8 mouse cellular contexts compared by ENCODE assay signal in the genomic region with DNA sequence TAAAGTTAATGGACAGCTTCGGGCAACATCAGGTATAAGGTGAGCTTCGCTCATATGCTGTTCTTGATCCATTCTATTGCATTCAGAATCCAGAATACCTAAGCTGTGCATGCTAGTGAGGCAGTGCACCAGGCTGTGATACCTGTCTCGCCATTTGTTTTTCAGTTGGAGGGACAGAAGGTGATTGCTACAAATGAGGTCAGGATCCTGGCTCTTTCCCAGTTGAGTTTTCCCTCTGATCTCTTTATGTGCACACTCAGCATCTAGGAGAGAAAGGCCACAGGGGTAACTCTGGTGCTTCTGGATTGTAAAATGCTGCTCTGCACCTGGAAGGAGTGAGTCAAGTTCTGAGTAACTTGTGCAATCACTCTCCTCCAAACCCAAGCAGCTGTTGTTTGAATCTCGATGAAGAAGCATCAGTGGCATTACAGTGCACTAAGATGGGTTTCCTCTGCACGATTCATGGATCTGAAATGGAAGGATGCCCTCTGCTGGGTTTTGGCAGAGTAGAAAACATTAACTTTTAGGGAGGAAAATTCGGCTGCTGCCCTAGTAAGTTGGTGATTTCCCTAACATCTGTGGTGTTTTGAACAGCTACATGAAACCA.
DNase-seq lines count a peak whose midpoint lies in the region; ATAC-seq and TF ChIP-seq lines count a peak whose summit lies in the region.

No protein-coding gene starts in this region.

- H3K4me3 ChIP-seq in heart, embryonic 11.5 days (ENCODE audit: low read depth, low read length): no peak overlapping the region
- H3K4me3 ChIP-seq in forebrain, embryonic 10.5 days: no peak overlapping the region

- H3K27me3 ChIP-seq in heart, embryonic 11.5 days (ENCODE audit: control insufficient read depth, insufficient read depth, low read length): no peaks in the 10 kb centered on the region
- H3K27me3 ChIP-seq in forebrain, embryonic 10.5 days (ENCODE audit: poor library complexity, severe bottlenecking): no peaks in the 10 kb centered on the region

- peak; percentile 1 to 8 for DNase-seq in heart, postnatal 14 days
- peak; percentile 65 for DNase-seq in brain, embryonic 14.5 days (ENCODE audit: low read depth)
- peak; percentile 24 for DNase-seq in embryo, embryonic 11 days
- DNase-seq in left cerebral cortex, postnatal 36 days (ENCODE audit: low spot score in 2 of 2): peak; percentile 27 to 42
- no peak for DNase-seq in B cell, adult 2 months
- no peak for DNase-seq in adipocyte (ENCODE audit: low spot score)
- DNase-seq in forebrain, embryonic 10.5 days (ENCODE audit: extremely low spot score, low spot score): no peak

- no peaks in the 10 kb centered on the region for H3K4me1 ChIP-seq in heart, embryonic 11.5 days (ENCODE audit: control insufficient read depth, insufficient read depth, low read length)
- H3K4me1 ChIP-seq in forebrain, embryonic 10.5 days: no peaks in the 10 kb centered on the region

- H3K9ac ChIP-seq in heart, embryonic 11.5 days (ENCODE audit: low read depth, low read length): no peak overlapping the region

- TF ChIP-seq POLR2A in brain, embryonic 14.5 days (IDR thresholded peaks at IDR 0.05; ENCODE audit: borderline replicate concordance, extremely low read depth, insufficient read depth, insufficient read length, poor library complexity, severe bottlenecking): no peak

- TF ChIP-seq CTCF in brain, embryonic 14.5 days (IDR thresholded peaks at IDR 0.05; ENCODE audit: borderline replicate concordance, extremely low read depth, insufficient read depth, insufficient read length): peak; percentile 31; the same call in 1 of the 2 replicates

- intact Hi-C loops in heart, postnatal 14 days (cut with DNase I): loop anchor here (10.0 kb wide), 2 partner anchors 358 to 578 kb away; no protein-coding TSS in a partner anchor
- intact Hi-C loops in left cerebral cortex, postnatal 36 days (cut with DNase I): loop anchor here (10.0 kb wide), 2 partner anchors 358 to 578 kb away; no protein-coding TSS in a partner anchor

- no peak for ATAC-seq in heart, embryonic 11.5 days (replicated peaks; ENCODE audit: insufficient number of reproducible peaks, low FRiP score, low TSS enrichment)

- no peaks in the 10 kb centered on the region for H3K36me3 ChIP-seq in heart, embryonic 11.5 days (ENCODE audit: control insufficient read depth, insufficient read depth, low read length)
- H3K36me3 ChIP-seq in forebrain, embryonic 10.5 days (replicated peaks): no peaks in the 10 kb centered on the region

- no peak overlapping the region for H3K4me2 ChIP-seq in heart, embryonic 11.5 days

- no peak overlapping the region for H3K27ac ChIP-seq in heart, embryonic 11.5 days (ENCODE audit: low read depth, low read length)
- H3K27ac ChIP-seq in forebrain, embryonic 10.5 days: no peak overlapping the region

- no peaks in the 10 kb centered on the region for H3K9me3 ChIP-seq in heart, embryonic 11.5 days (replicated peaks; ENCODE audit: control insufficient read depth, low read length)
- no peaks in the 10 kb centered on the region for H3K9me3 ChIP-seq in forebrain, embryonic 10.5 days

- WGBS in heart, embryonic 11.5 days (ENCODE audit: insufficient replicate concordance): 57% methylated on average over 6 of the region's 6 CpGs
- 72% methylated on average over 6 of the region's 6 CpGs for WGBS in forebrain, embryonic 10.5 days

Comparison
In these comparisons a context has a peak if more than half of its experiments do, and no peak if none do; other contexts are left out.
1. DNase-seq: peak in heart, postnatal 14 days (2 of 2), brain, embryonic 14.5 days (single experiment), embryo, embryonic 11 days (single experiment) and left cerebral cortex, postnatal 36 days (2 of 2); none in B cell, adult 2 months (0 of 2), adipocyte (single experiment) and forebrain, embryonic 10.5 days (single experiment).